Mouse (Mus musculus) hindbrain, embryonic 16.5 days (tissue): ENCODE measurements at regions not wholly inside any gene's neighbourhood (a gene's known extent, or its start where the extent isn't known, plus 50 kb on each side); places are given as distances from the start of the nearest gene placed in this dataset.

Source experiments
- ATAC-seq: fragments of 200-750 bp; cut with Nextera tagmentation; 2 replicates; pipeline ENCODE4 v1.8.0; 2017; ENCODE audit warnings: moderate TSS enrichment, moderate library complexity
- H3K27ac ChIP-seq: fragments of 300-500 bp; sonication (generic); 2 replicates; pipeline ENCODE4 v1.5.1; 2014; ENCODE audit warnings: low read depth, mild to moderate bottlenecking, control low read depth, low read length, moderate library complexity
- H3K27me3 ChIP-seq: fragments of 300-500 bp; sonication (generic); replicated peaks from 2 replicates; pipeline ENCODE4 v1.6.1; 2014; ENCODE audit warnings: low read length; ENCODE audit not compliant: control insufficient read depth, insufficient read depth
- H3K36me3 ChIP-seq: fragments of 300-500 bp; sonication (generic); 2 replicates; pipeline ENCODE4 v1.6.1; 2014; ENCODE audit warnings: mild to moderate bottlenecking, low read length, moderate library complexity, mixed read lengths; ENCODE audit not compliant: control insufficient read depth, insufficient read depth
- H3K4me1 ChIP-seq: fragments of 300-500 bp; sonication (generic); 2 replicates; pipeline ENCODE4 v1.6.1; 2014; ENCODE audit warnings: low read depth, low read length; ENCODE audit not compliant: control insufficient read depth, insufficient read depth
- H3K4me2 ChIP-seq: fragments of 300-500 bp; sonication (generic); 2 replicates; pipeline ENCODE4 v1.6.1; 2014; ENCODE audit warnings: mild to moderate bottlenecking, low read length, control low read depth, moderate library complexity
- H3K4me3 ChIP-seq: fragments of 300-500 bp; sonication (generic); 2 replicates; pipeline ENCODE4 v1.5.1; 2014; ENCODE audit warnings: mild to moderate bottlenecking, low read length, control low read depth, moderate library complexity
- H3K9ac ChIP-seq: fragments of 300-500 bp; sonication (generic); 2 replicates; pipeline ENCODE4 v1.6.1; 2014; ENCODE audit warnings: low read depth, mild to moderate bottlenecking, control low read depth, low read length, moderate library complexity
- H3K9me3 ChIP-seq: fragments of 300-500 bp; sonication (generic); 2 replicates; pipeline ENCODE4 v1.6.1; 2014; ENCODE audit warnings: mild to moderate bottlenecking, low read length, moderate library complexity; ENCODE audit not compliant: control insufficient read depth
- WGBS: fragments of 180-500 bp; shearing (Covaris S2); extraction: QIAGEN DNeasy Blood & Tissue Kit; methylation state at CpG from one replicate; pipeline ENCODE4 v1.1.7; 2014; 5-methylcytosine and 5-hydroxymethylcytosine counted together

- Histone ChIP-seq H3K9me3 (no peaks in the 10 kb centered on the region), H3K4me3 (no peak overlapping the region), H3K27ac (no peak overlapping the region), H3K9ac (no peak overlapping the region), H3K36me3 (no peaks in the 10 kb centered on the region), H3K27me3 (no peaks in the 10 kb centered on the region), H3K4me1 (no peaks in the 10 kb centered on the region), H3K4me2 (no peak overlapping the region)
- no peak for ATAC-seq
- 59% methylated on average over 3 of the region's 3 CpGs for WGBS
Measured at GRCm38 (mm10) chr2:78418561-78419338, 449.2 kb upstream of the Ube2e3 start.

- H3K4me1 ChIP-seq = no peaks in the 10 kb centered on the region
- no peak overlapping the region for H3K4me2 ChIP-seq
- no peak for ATAC-seq
- H3K4me3 ChIP-seq = no peak overlapping the region
- H3K9me3 ChIP-seq = no peaks in the 10 kb centered on the region
- H3K27ac ChIP-seq = no peak overlapping the region
- H3K9ac ChIP-seq = no peak overlapping the region
- H3K27me3 ChIP-seq = no peaks in the 10 kb centered on the region
- H3K36me3 ChIP-seq = no peaks in the 10 kb centered on the region
- WGBS = 69% methylated on average over 2 of the region's 2 CpGs
Measured at GRCm38 (mm10) chr2:78416574-78417109, 451.3 kb upstream of the Ube2e3 start.

- Histone ChIP-seq H3K9ac (no peak overlapping the region), H3K4me3 (no peak overlapping the region), H3K4me1 (no peaks in the 10 kb centered on the region), H3K9me3 (no peaks in the 10 kb centered on the region), H3K36me3 (no peaks in the 10 kb centered on the region), H3K27me3 (no peaks in the 10 kb centered on the region), H3K4me2 (no peak overlapping the region), H3K27ac (no peak overlapping the region)
- 89% methylated on average over 4 of the region's 4 CpGs for WGBS
- ATAC-seq = no peak
Measured at GRCm38 (mm10) chr2:78412985-78413384, 454.9 kb upstream of the Ube2e3 start.

- Histone ChIP-seq H3K27ac (no peak overlapping the region), H3K9me3 (no peaks in the 10 kb centered on the region), H3K27me3 (no peaks in the 10 kb centered on the region), H3K9ac (no peak overlapping the region), H3K4me2 (no peak overlapping the region), H3K4me3 (no peak overlapping the region), H3K4me1 (no peaks in the 10 kb centered on the region), H3K36me3 (no peaks in the 10 kb centered on the region)
- 80% methylated on average over 3 of the region's 3 CpGs for WGBS
- ATAC-seq = no peak
Measured at GRCm38 (mm10) chr2:78403890-78404289, 457.7 kb upstream of the Cwc22 start.

- H3K4me2 ChIP-seq = no peak overlapping the region
- H3K9me3 ChIP-seq = no peaks in the 10 kb centered on the region
Measured at GRCm38 (mm10) chr2:78399236-78399635, 453.1 kb upstream of the Cwc22 start.

GRCm38 (mm10) chr2:78396924-78397323, 450.7 kb upstream of the Cwc22 start:
- WGBS = 81% methylated on average over 3 of the region's 3 CpGs
- ATAC-seq = no peak
- H3K36me3 ChIP-seq = no peaks in the 10 kb centered on the region
- H3K9me3 ChIP-seq = no peaks in the 10 kb centered on the region
- no peak overlapping the region for H3K9ac ChIP-seq
- no peak overlapping the region for H3K4me3 ChIP-seq
- no peak overlapping the region for H3K4me2 ChIP-seq
- no peaks in the 10 kb centered on the region for H3K27me3 ChIP-seq
- H3K27ac ChIP-seq = no peak overlapping the region
- H3K4me1 ChIP-seq = no peaks in the 10 kb centered on the region

More at GRCm38 (mm10) chr2:78399236-78399635, 453.1 kb upstream of the Cwc22 start:
- Histone ChIP-seq H3K27ac (no peak overlapping the region), H3K4me1 (no peaks in the 10 kb centered on the region), H3K36me3 (no peaks in the 10 kb centered on the region), H3K4me3 (no peak overlapping the region), H3K9ac (no peak overlapping the region), H3K27me3 (no peaks in the 10 kb centered on the region)
- ATAC-seq = no peak

GRCm38 (mm10) chr2:78393090-78393489, 446.9 kb upstream of the Cwc22 start:
- WGBS = 62% methylated on average over 4 of the region's 4 CpGs
- H3K9ac ChIP-seq = no peak overlapping the region

GRCm38 (mm10) chr2:78392425-78392824, 446.2 kb upstream of the Cwc22 start:
- Histone ChIP-seq H3K36me3 (no peaks in the 10 kb centered on the region), H3K9ac (no peak overlapping the region), H3K27ac (no peak overlapping the region), H3K4me3 (no peak overlapping the region), H3K27me3 (no peaks in the 10 kb centered on the region), H3K4me1 (no peaks in the 10 kb centered on the region), H3K4me2 (no peak overlapping the region), H3K9me3 (no peaks in the 10 kb centered on the region)
- WGBS = 35% methylated on average over 2 of the region's 2 CpGs
- ATAC-seq = no peak

More at GRCm38 (mm10) chr2:78393090-78393489, 446.9 kb upstream of the Cwc22 start:
- Histone ChIP-seq H3K9me3 (no peaks in the 10 kb centered on the region), H3K4me1 (no peaks in the 10 kb centered on the region), H3K27ac (no peak overlapping the region), H3K27me3 (no peaks in the 10 kb centered on the region), H3K4me3 (no peak overlapping the region), H3K4me2 (no peak overlapping the region), H3K36me3 (no peaks in the 10 kb centered on the region)
- no peak for ATAC-seq

GRCm38 (mm10) chr2:78388001-78388400, 441.8 kb upstream of the Cwc22 start:
- Histone ChIP-seq H3K9me3 (no peaks in the 10 kb centered on the region), H3K27me3 (no peaks in the 10 kb centered on the region), H3K27ac (no peak overlapping the region), H3K36me3 (no peaks in the 10 kb centered on the region), H3K4me3 (no peak overlapping the region), H3K4me1 (no peaks in the 10 kb centered on the region), H3K4me2 (no peak overlapping the region), H3K9ac (no peak overlapping the region)
- WGBS = 86% methylated on average over 4 of the region's 4 CpGs
- ATAC-seq = no peak
